Mouse (Mus musculus) macrophage (primary cell): ENCODE measurements at regions not wholly inside any gene's neighbourhood (a gene's known extent, or its start where the extent isn't known, plus 50 kb on each side); places are given as distances from the start of the nearest gene placed in this dataset.

Source experiments
- H3K27ac ChIP-seq: fragments of 350-480 bp; formaldehyde crosslinking; 2 replicates; pipeline ENCODE4 v1.9.0; 2021
- H3K36me3 ChIP-seq: fragments of 350-480 bp; formaldehyde crosslinking; 2 replicates; pipeline ENCODE4 v1.9.0; 2021; ENCODE audit errors: inconsistent target
- H3K4me3 ChIP-seq: fragments of 350-480 bp; formaldehyde crosslinking; 2 replicates; pipeline ENCODE4 v1.9.0; 2021; ENCODE audit errors: inconsistent target
- H3K79me2 ChIP-seq: fragments of 350-480 bp; formaldehyde crosslinking; 2 replicates; pipeline ENCODE4 v1.9.0; 2021; ENCODE audit errors: inconsistent target
- WGBS: methylation state at CpG from one replicate; pipeline ENCODE4 v1.1.7; 2026; ENCODE audit warnings: inconsistent platforms; ENCODE audit not compliant: missing documents; 5-methylcytosine and 5-hydroxymethylcytosine counted together

- Histone ChIP-seq H3K36me3 (no peaks in the 10 kb centered on the region), H3K27ac (no peak overlapping the region), H3K79me2 (peaks cover 100% of the 10 kb centered on the region), H3K4me3 (no peak overlapping the region)
- WGBS = 26% methylated on average over 2 of the region's 2 CpGs
Measured at GRCm38 (mm10) chr13:107873244-107873667, 171.0 kb upstream of the Smim15 start.

- Histone ChIP-seq H3K27ac (no peak overlapping the region), H3K79me2 (peaks cover 100% of the 10 kb centered on the region), H3K36me3 (no peaks in the 10 kb centered on the region), H3K4me3 (no peak overlapping the region)
- WGBS = 93% methylated on average over 8 of the region's 8 CpGs
Measured at GRCm38 (mm10) chr13:107872574-107872973, 171.7 kb upstream of the Smim15 start.

DNA sequence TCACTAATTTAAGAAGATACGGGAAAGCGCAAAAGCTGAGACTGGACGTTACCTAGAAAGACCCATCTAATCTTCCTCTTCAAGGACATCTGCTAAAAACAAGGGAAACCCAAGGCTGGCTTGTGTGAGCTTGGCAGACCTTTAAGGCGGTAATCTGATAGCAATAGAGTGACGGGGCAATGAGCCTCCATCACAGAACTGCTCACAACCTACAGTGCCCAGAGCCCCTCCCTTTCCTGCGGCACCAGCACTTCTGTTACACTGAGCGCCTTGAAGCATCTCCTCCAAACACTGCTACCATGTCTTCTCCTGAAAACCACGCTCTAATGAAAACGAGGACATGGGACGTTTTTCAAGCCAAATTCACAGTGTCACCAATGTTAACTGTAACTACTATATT, 172.1 kb upstream of the Smim15 start:
- Histone ChIP-seq H3K4me3 (no peak overlapping the region), H3K27ac (no peak overlapping the region), H3K79me2 (peaks cover 100% of the 10 kb centered on the region), H3K36me3 (no peaks in the 10 kb centered on the region)
- WGBS = 93% methylated on average over 10 of the region's 10 CpGs

GRCm38 (mm10) chr13:107868906-107869305, 175.3 kb upstream of the Smim15 start:
- H3K4me3 ChIP-seq = no peak overlapping the region
- WGBS = 66% methylated on average over 7 of the region's 7 CpGs
- H3K36me3 ChIP-seq = no peaks in the 10 kb centered on the region
- no peak overlapping the region for H3K27ac ChIP-seq
- peaks cover 100% of the 10 kb centered on the region for H3K79me2 ChIP-seq

GRCm38 (mm10) chr13:107866825-107867224, 177.4 kb upstream of the Smim15 start:
- H3K36me3 ChIP-seq = no peaks in the 10 kb centered on the region
- no peak overlapping the region for H3K27ac ChIP-seq
- 49% methylated on average over 4 of the region's 4 CpGs for WGBS
- peaks cover 100% of the 10 kb centered on the region for H3K79me2 ChIP-seq
- no peak overlapping the region for H3K4me3 ChIP-seq

DNA sequence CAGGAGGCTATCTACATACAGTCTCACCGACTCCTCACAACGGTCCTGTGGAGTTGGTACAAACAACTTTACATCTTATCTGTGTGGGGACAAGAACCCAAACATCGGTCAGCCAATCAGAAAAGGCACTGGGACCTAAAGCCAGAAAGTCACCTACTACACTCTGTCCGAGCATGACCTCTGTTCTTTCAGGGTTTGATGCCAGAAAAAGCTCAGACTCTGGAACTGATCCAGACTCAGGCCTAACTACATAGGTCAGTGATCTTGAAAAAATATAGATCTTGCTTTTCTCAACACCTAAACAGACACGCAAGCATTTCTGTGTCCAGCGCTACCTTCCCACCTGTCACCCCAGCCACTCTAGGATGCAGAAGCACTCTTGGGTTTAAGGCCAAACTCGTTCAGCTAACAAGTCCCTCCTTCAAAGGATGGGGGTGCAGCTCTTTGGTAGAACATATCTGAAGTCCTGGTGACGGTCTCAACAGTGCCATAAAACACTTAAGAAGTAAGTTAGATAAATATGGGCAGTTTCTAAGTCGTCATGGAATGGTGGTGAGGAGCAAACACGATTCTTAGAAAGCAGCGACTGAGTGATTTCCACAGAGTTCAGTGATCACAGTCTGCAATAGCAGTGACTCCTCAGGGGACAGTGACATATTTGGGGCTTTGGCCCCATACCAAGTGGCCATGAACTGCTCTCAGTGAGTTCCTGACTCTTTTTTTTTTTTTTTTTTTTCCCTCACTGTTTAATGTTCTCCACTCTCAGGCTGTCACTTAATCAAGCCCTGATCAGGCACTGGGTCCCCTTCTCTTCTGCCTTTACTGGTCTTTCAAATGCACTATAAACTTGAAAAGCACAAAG, 181.2 kb upstream of the Smim15 start:
- no peak overlapping the region for H3K4me3 ChIP-seq
- no peaks in the 10 kb centered on the region for H3K36me3 ChIP-seq
- 99% methylated on average over 11 of the region's 11 CpGs for WGBS
- H3K27ac ChIP-seq = no peak overlapping the region
- H3K79me2 ChIP-seq = peaks cover 85% of the 10 kb centered on the region

DNA sequence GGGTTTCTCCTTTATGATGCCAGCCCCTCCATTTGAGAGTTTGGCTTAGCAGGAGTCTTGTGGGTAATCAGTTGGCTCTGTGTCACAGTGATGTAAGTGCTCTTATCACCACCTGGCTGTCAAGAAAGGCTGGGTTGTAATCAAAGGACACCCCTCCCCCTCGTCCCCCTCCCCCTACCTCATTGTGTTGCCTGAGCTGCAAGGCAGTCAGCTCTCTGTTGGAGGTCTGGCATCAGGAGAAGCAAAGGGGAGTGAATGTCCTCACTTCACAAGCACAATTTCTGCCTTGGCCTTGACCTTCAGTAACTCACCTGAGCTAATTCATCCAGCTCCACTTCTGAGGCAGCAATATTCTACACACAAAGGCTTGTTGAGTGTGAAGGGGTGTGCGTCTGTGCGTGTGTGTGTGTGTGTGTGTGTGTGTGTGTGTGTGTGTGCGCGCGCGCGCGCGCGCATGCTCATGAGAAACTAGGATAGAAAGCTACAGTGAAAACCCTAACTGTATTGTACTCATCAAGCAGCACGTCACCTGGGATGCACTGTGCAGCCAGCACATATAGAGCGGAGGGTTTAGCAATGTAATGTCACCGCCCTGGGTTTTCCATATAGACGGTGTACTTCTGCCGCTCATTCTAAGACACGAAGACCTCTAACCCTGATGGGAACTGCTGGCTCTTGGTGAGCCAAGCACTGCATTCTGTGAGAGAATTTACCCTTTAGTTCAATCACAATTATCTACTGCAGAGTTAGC, 182.7 kb upstream of the Smim15 start:
- 97% methylated on average over 13 of the region's 17 CpGs for WGBS
- Histone ChIP-seq H3K27ac (no peak overlapping the region), H3K4me3 (no peak overlapping the region), H3K36me3 (no peaks in the 10 kb centered on the region), H3K79me2 (peaks cover 85% of the 10 kb centered on the region)

DNA sequence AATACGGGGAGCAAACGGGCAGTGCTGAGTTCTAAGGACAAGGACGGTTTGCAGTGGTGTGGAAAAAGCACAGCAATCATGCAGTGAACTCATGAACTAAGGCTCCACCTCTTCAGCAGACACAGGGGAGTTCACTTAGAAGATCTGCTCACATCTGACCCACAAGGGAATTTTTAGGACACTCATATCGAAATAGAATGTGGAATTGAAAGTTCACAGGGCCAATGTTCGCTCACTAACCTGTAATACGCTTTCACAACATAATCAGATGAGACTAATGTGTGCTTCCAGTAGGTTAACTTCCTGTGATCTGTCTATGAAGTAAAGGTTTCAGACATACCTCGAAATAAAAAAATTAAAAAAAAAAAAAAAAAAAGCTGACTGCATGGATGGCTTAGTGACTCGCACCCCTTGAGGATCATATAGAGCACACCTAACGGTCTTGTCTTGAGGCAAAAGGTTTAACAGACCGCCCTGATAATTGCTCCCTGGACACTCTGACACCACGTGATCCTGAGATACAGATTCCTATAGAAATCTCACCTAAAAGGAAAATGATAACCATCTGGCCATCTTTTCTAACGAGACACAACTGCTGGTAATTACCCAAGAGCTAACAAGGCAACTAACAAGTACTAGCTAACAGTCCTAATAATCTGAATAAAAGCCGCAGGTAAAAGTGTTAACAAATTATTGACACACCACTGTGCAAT, 187.0 kb upstream of the Smim15 start:
- Histone ChIP-seq H3K4me3 (no peak overlapping the region), H3K36me3 (no peaks in the 10 kb centered on the region), H3K27ac (no peak overlapping the region), H3K79me2 (peaks cover 85% of the 10 kb centered on the region)
- WGBS = 85% methylated on average over 13 of the region's 13 CpGs

DNA sequence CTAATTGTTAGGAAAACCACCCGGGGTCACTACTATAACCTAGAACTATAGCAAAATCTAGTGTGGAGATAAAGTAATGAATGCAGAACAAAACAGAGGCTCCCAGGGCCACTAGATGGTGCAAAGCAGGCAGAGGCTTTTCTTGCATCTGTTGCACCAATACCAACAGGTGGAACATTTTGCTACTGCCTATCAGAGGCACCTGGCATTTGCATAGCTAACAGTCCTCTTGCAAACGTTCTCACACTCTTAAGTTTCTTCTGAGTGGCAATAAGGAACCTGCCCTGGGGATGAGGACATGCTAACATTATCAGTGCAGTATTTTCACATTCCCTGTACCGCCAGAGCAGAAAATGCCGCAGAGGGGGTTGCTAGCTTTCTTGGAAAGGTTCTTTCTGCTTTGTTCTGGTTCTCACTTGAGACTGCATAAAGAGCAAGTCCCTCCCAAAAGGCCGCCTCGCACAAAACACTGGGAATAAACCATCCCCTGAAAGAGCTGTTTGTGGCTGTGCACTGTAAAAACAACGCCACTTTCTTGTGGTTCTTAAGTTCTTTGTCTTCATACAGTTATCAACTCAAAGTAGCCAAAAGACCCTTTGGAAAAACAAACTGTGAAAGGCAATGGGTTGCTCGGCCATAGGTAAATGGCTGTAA, 193.2 kb upstream of the Smim15 start:
- Histone ChIP-seq H3K79me2 (peaks cover 100% of the 10 kb centered on the region), H3K27ac (no peak overlapping the region), H3K4me3 (no peak overlapping the region), H3K36me3 (no peaks in the 10 kb centered on the region)
- 92% methylated on average over 8 of the region's 8 CpGs for WGBS

GRCm38 (mm10) chr13:107848871-107849270, 195.4 kb upstream of the Smim15 start:
- Histone ChIP-seq H3K79me2 (peaks cover 100% of the 10 kb centered on the region), H3K27ac (no peak overlapping the region), H3K36me3 (no peaks in the 10 kb centered on the region), H3K4me3 (no peak overlapping the region)
- 89% methylated on average over 7 of the region's 7 CpGs for WGBS

DNA sequence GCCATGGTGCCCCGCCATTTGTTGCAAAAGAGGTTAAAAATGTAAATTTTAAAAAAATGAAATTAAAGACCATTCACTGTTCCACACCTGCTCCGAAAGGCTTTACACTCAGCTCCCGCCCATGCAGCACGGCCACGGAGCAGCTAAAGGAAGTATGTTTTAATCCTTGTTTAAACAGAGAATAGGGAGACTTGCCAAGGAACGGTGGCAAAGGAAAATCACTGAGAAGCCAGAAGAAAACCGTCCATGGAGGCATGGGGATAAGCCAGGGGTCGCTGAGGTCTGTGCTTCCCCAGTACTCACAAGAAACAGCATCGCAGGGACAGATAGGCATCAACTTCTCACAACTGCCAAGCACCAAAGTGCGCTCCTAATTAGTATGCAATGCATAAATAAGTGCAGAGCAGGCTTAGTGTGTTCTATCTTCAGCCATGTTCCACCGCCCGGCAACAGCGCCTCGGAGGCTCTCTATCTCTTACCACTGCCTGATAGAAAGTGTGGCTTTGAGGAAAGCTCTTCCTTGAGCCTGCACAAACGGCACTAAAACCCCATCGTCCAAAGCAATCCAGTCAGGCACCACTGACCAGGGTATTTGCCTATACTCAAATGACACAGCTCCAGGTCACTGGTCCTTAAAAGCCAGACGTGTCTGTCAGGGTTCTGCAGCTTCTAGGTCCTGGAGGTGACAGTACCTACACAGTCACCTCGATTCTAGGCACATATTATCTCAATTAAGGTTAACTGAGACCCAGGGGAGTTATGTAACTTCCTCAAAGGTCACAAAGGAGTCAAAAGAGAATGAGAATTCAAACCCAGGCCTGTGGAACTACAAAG, 196.8 kb upstream of the Smim15 start:
- peaks cover 100% of the 10 kb centered on the region for H3K79me2 ChIP-seq
- 77% methylated on average over 18 of the region's 18 CpGs for WGBS
- no peak overlapping the region for H3K27ac ChIP-seq
- no peaks in the 10 kb centered on the region for H3K36me3 ChIP-seq
- no peak overlapping the region for H3K4me3 ChIP-seq

- no peaks in the 10 kb centered on the region for H3K36me3 ChIP-seq
- H3K4me3 ChIP-seq = no peak overlapping the region
- peaks cover 100% of the 10 kb centered on the region for H3K79me2 ChIP-seq
- WGBS = 79% methylated on average over 9 of the region's 10 CpGs
- no peak overlapping the region for H3K27ac ChIP-seq
Measured at GRCm38 (mm10) chr13:107846621-107847178, 197.5 kb upstream of the Smim15 start.

DNA sequence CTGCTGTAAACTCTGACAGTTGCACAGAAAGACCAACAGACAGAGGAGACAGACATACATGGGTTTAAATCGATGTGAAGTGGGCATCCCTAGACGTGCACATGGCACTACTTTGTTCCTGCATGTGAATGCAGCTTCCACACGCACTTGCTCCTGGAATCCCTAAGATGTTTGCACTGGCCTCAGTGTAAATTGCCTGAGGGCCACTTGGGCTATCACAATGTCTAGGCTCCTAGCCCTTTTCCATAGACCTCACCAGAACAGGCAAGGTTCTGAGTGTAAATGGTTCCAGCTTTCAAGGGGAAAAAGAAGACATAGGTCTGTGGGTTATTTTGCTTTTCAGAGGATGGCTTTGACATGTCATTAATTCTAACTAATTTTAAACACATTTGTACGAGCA, 198.4 kb upstream of the Smim15 start:
- no peak overlapping the region for H3K27ac ChIP-seq
- WGBS = 98% methylated on average over 4 of the region's 4 CpGs
- no peaks in the 10 kb centered on the region for H3K36me3 ChIP-seq
- peaks cover 100% of the 10 kb centered on the region for H3K79me2 ChIP-seq
- H3K4me3 ChIP-seq = no peak overlapping the region
